ENCODE assay signal across 22 mouse cellular contexts in genomic region chr2:91811433-91811832, GRCm38 (mm10).
DNase-seq lines count a peak whose midpoint lies in the region; ATAC-seq and TF ChIP-seq lines count a peak whose summit lies in the region.
"Had no signal": no experiment of that assay in that cellular context is flagged by ENCODE, and none has a peak within 500 bp of the region (broad histone marks: within the 10 kb centered on the region; RNA-seq: fewer than 3 reads in every experiment).

No protein-coding gene starts in this region.

- H3K4me3 ChIP-seq in kidney, embryonic 16.5 days (ENCODE audit: low read length): no peak overlapping the region
- H3K4me3 ChIP-seq in liver, adult 2 months (ENCODE audit: insufficient read depth, low read depth, low read length): no peak overlapping the region
- H3K4me3 ChIP-seq in liver, postnatal 0 days (ENCODE audit: low read depth, low read length): no peak overlapping the region
- no peak overlapping the region for H3K4me3 ChIP-seq in small intestine, adult 2 months (ENCODE audit: low read depth, low read length)
- no peak overlapping the region for H3K4me3 ChIP-seq in midbrain, postnatal 0 days (ENCODE audit: low read depth, low read length)
- H3K4me3 ChIP-seq: embryonic facial prominence, embryonic 15.5 days; erythroblast, embryonic 14.5 days; forebrain, embryonic 10.5 days; gastrocnemius, adult 2 months; heart, embryonic 15.5 days; hindbrain, embryonic 13.5 days had no signal

- ATAC-seq in kidney, embryonic 16.5 days (ENCODE audit: low FRiP score, low TSS enrichment): no peak
- no peak for ATAC-seq in liver, postnatal 0 days
- no peak for ATAC-seq in midbrain, postnatal 0 days (ENCODE audit: low FRiP score)
- ATAC-seq: forebrain, embryonic 14.5 days had no signal

- no peak for TF ChIP-seq EP300 in liver, postnatal 0 days (IDR thresholded peaks at IDR 0.05; ENCODE audit: low read depth)

- no peak for TF ChIP-seq CTCF in liver, adult 2 months (IDR thresholded peaks at IDR 0.05; ENCODE audit: low read depth, low read length)
- TF ChIP-seq CTCF in liver, postnatal 0 days (IDR thresholded peaks at IDR 0.05; ENCODE audit: low read depth): no peak
- TF ChIP-seq CTCF in small intestine, adult 2 months (IDR thresholded peaks at IDR 0.05; ENCODE audit: extremely low read depth, insufficient read length, insufficient replicate concordance, low read depth, low read length): no peak
- no peak for TF ChIP-seq CTCF in midbrain, postnatal 0 days (IDR thresholded peaks at IDR 0.05)

- H3K9me3 ChIP-seq in kidney, embryonic 16.5 days (ENCODE audit: low read length): no peaks in the 10 kb centered on the region
- H3K9me3 ChIP-seq in liver, postnatal 0 days (ENCODE audit: low read length): no peaks in the 10 kb centered on the region
- H3K9me3 ChIP-seq in midbrain, postnatal 0 days (ENCODE audit: low read length): no peaks in the 10 kb centered on the region
- H3K9me3 ChIP-seq: embryonic facial prominence, embryonic 15.5 days; forebrain, embryonic 10.5 days; heart, embryonic 15.5 days; hindbrain, embryonic 13.5 days had no signal

- no peaks in the 10 kb centered on the region for H3K4me1 ChIP-seq in kidney, embryonic 16.5 days (ENCODE audit: insufficient read depth, low read length)
- H3K4me1 ChIP-seq in liver, adult 2 months (ENCODE audit: control insufficient read depth, insufficient read depth, low read length): peaks cover 9% of the 10 kb centered on the region
- 0 out of 2 replicates have a peak, but pooled peaks cover 3% of the 10 kb centered on the region for H3K4me1 ChIP-seq in liver, postnatal 0 days (ENCODE audit: insufficient read depth)
- peaks cover 6% of the 10 kb centered on the region; the same call in 1 of the 2 replicates for H3K4me1 ChIP-seq in small intestine, adult 2 months (ENCODE audit: control insufficient read depth, insufficient read depth, insufficient read length, low read length)
- no peaks in the 10 kb centered on the region for H3K4me1 ChIP-seq in midbrain, postnatal 0 days (ENCODE audit: insufficient read depth, low read length)
- H3K4me1 ChIP-seq: embryonic facial prominence, embryonic 15.5 days; forebrain, embryonic 10.5 days; heart, embryonic 15.5 days; hindbrain, embryonic 13.5 days had no signal

- no peak overlapping the region for H3K27ac ChIP-seq in kidney, embryonic 16.5 days (ENCODE audit: low read length)
- H3K27ac ChIP-seq in liver, adult 2 months (replicated peaks; ENCODE audit: insufficient read depth, low read depth, low read length): no peak overlapping the region; the same call in 1 of the 2 replicates
- H3K27ac ChIP-seq in liver, postnatal 0 days (ENCODE audit: low read depth): no peak overlapping the region
- H3K27ac ChIP-seq in small intestine, adult 2 months (ENCODE audit: insufficient read depth, low read depth, low read length): peak overlapping the region; percentile 26; the same call in 1 of the 2 replicates
- no peak overlapping the region for H3K27ac ChIP-seq in midbrain, postnatal 0 days (ENCODE audit: low read depth, low read length)
- H3K27ac ChIP-seq: embryonic facial prominence, embryonic 15.5 days; forebrain, embryonic 10.5 days; gastrocnemius, adult 2 months; heart, embryonic 15.5 days; hindbrain, embryonic 13.5 days had no signal

- H3K9ac ChIP-seq in kidney, embryonic 16.5 days (replicated peaks; ENCODE audit: low read length): no peak overlapping the region
- no peak overlapping the region for H3K9ac ChIP-seq in liver, adult 2 months (ENCODE audit: low read depth, low read length)
- H3K9ac ChIP-seq in liver, postnatal 0 days (replicated peaks): no peak overlapping the region
- H3K9ac ChIP-seq in midbrain, postnatal 0 days (replicated peaks; ENCODE audit: low read length, poor library complexity, severe bottlenecking): no peak overlapping the region
- H3K9ac ChIP-seq: embryonic facial prominence, embryonic 15.5 days; heart, embryonic 15.5 days; hindbrain, embryonic 13.5 days had no signal

- H3K27me3 ChIP-seq in kidney, embryonic 16.5 days (ENCODE audit: insufficient read depth, low read length): no peaks in the 10 kb centered on the region
- no peaks in the 10 kb centered on the region for H3K27me3 ChIP-seq in liver, adult 2 months (ENCODE audit: control insufficient read depth, insufficient read depth, low read length)
- H3K27me3 ChIP-seq in liver, postnatal 0 days (ENCODE audit: insufficient read depth, low read length): no peaks in the 10 kb centered on the region
- H3K27me3 ChIP-seq in small intestine, adult 2 months (ENCODE audit: control insufficient read depth, insufficient read depth, low read length): no peaks in the 10 kb centered on the region
- no peaks in the 10 kb centered on the region for H3K27me3 ChIP-seq in midbrain, postnatal 0 days (ENCODE audit: insufficient read depth, low read length)
- H3K27me3 ChIP-seq: embryonic facial prominence, embryonic 15.5 days; heart, embryonic 15.5 days; hindbrain, embryonic 13.5 days had no signal

- no peaks in the 10 kb centered on the region for H3K79me2 ChIP-seq in liver, adult 2 months (ENCODE audit: control insufficient read depth, insufficient read depth, low read length)

- no peak for TF ChIP-seq POLR2A in liver, adult 2 months (IDR thresholded peaks at IDR 0.05; ENCODE audit: extremely low read depth, insufficient read depth, low read length)
- TF ChIP-seq POLR2A in small intestine, adult 2 months (IDR thresholded peaks at IDR 0.05; ENCODE audit: low read depth, low read length): no peak

- peaks cover 8% of the 10 kb centered on the region; the same call in 1 of the 2 replicates for H3K36me3 ChIP-seq in kidney, embryonic 16.5 days (ENCODE audit: insufficient read depth, low read length)
- H3K36me3 ChIP-seq in liver, adult 2 months (ENCODE audit: control insufficient read depth, insufficient read depth, low read length): peaks cover 20% of the 10 kb centered on the region
- peaks cover 13% of the 10 kb centered on the region for H3K36me3 ChIP-seq in liver, postnatal 0 days (replicated peaks; ENCODE audit: insufficient read depth, low read length)
- H3K36me3 ChIP-seq in small intestine, adult 2 months (ENCODE audit: control insufficient read depth, insufficient read depth, low read length): peaks cover 19% of the 10 kb centered on the region
- H3K36me3 ChIP-seq in midbrain, postnatal 0 days (ENCODE audit: insufficient read depth, low read length): peaks cover 6% of the 10 kb centered on the region; the same call in 1 of the 2 replicates

- DNase-seq in kidney, adult 11 months: peak; percentile 70
- peak; percentile 86 for DNase-seq in liver, adult 2 months (ENCODE audit: extremely low read depth, low read depth, low spot score)
- DNase-seq in liver, postnatal 0 days: no peak
- DNase-seq in kidney, postnatal 10 days: peak; percentile 32
- no peak for DNase-seq in midbrain, postnatal 0 days (ENCODE audit: low spot score)
- no peak for DNase-seq in heart, adult 8-10 months (ENCODE audit: low spot score)
- DNase-seq: adrenal gland, postnatal 14 days; cerebellum, adult 8-10 months; cerebellum, postnatal 14 days; embryo, embryonic 11 days; gastrocnemius, adult 2 months; gastrocnemius, postnatal 25 days; heart, postnatal 14 days had no signal

- H3K4me2 ChIP-seq in kidney, embryonic 16.5 days (replicated peaks; ENCODE audit: low read depth, low read length): no peak overlapping the region
- H3K4me2 ChIP-seq in liver, postnatal 0 days (ENCODE audit: low read depth, low read length): no peak overlapping the region
- H3K4me2 ChIP-seq in midbrain, postnatal 0 days (ENCODE audit: low read depth, low read length, poor library complexity, severe bottlenecking): no peak overlapping the region
- H3K4me2 ChIP-seq: embryonic facial prominence, embryonic 15.5 days; heart, embryonic 11.5 days; heart, embryonic 15.5 days; hindbrain, embryonic 13.5 days had no signal

- 91% methylated on average over 6 of the region's 6 CpGs for WGBS in kidney, embryonic 16.5 days
- WGBS in liver, adult 2 months: 54% methylated on average over 6 of the region's 6 CpGs
- 75% methylated on average over 6 of the region's 6 CpGs for WGBS in liver, postnatal 0 days (ENCODE audit: insufficient replicate concordance)
- 58% methylated on average over 6 of the region's 6 CpGs for WGBS in small intestine, adult 2 months
- WGBS in midbrain, postnatal 0 days: 93% methylated on average over 6 of the region's 6 CpGs

Comparison
In these comparisons a context has a peak if more than half of its experiments do, and no peak if none do; other contexts are left out.
1. DNase-seq: peak in kidney, adult 11 months (single experiment), liver, adult 2 months (single experiment) and kidney, postnatal 10 days (single experiment); none in liver, postnatal 0 days (single experiment), midbrain, postnatal 0 days (single experiment) and heart, adult 8-10 months (single experiment).